26 mouse cellular contexts compared by ENCODE assay signal in genomic region chr3:135590471-135590870, GRCm38 (mm10).
DNase-seq lines count a peak whose midpoint lies in the region; ATAC-seq lines count a peak whose summit lies in the region.
"Had no signal": no experiment of that assay in that cellular context is flagged by ENCODE, and none has a peak within 500 bp of the region (broad histone marks: within the 10 kb centered on the region; RNA-seq: fewer than 3 reads in every experiment).

No protein-coding gene starts in this region.

- H3K4me3 ChIP-seq in liver, embryonic 13.5 days (replicated peaks): no peak overlapping the region
- H3K4me3 ChIP-seq in liver, embryonic 11.5 days (ENCODE audit: low read depth, low read length): no peak overlapping the region
- H3K4me3 ChIP-seq: embryonic facial prominence, embryonic 10.5 days; embryonic facial prominence, embryonic 15.5 days; forebrain, embryonic 12.5 days; hindbrain, embryonic 10.5 days; hindbrain, embryonic 15.5 days; limb, embryonic 13.5 days; liver, embryonic 15.5 days; midbrain, embryonic 12.5 days; myocyte; neural tube, embryonic 12.5 days had no signal

- WGBS in liver, embryonic 13.5 days (ENCODE audit: insufficient replicate concordance): 35% methylated on average over 4 of the region's 4 CpGs
- 52% methylated on average over 4 of the region's 4 CpGs for WGBS in liver, embryonic 11.5 days

- H3K27me3 ChIP-seq in liver, embryonic 13.5 days: no peaks in the 10 kb centered on the region
- no peaks in the 10 kb centered on the region for H3K27me3 ChIP-seq in liver, embryonic 11.5 days (replicated peaks; ENCODE audit: control insufficient read depth, insufficient read depth, low read length)
- H3K27me3 ChIP-seq: embryonic facial prominence, embryonic 15.5 days; forebrain, embryonic 12.5 days; hindbrain, embryonic 15.5 days; limb, embryonic 13.5 days; liver, embryonic 15.5 days; midbrain, embryonic 12.5 days; neural tube, embryonic 12.5 days had no signal

- peaks cover 80% of the 10 kb centered on the region for H3K36me3 ChIP-seq in liver, embryonic 13.5 days
- H3K36me3 ChIP-seq in liver, embryonic 11.5 days (ENCODE audit: control insufficient read depth, insufficient read depth, low read length): peaks cover 28% of the 10 kb centered on the region

- ATAC-seq in liver, embryonic 13.5 days (ENCODE audit: low read depth): 0 out of 2 replicates have a peak, but pooled peaks have one; percentile 11
- no peak for ATAC-seq in liver, embryonic 11.5 days (replicated peaks; ENCODE audit: low FRiP score)
- peak; percentile 29 for ATAC-seq in granulocyte monocyte progenitor cell, adult 5-6 weeks (replicated peaks; ENCODE audit: poor library complexity, severe bottlenecking)
- peak; percentile 58 for ATAC-seq in megakaryocyte, adult 5-6 weeks (ENCODE audit: poor library complexity, severe bottlenecking)

- no peaks in the 10 kb centered on the region for H3K9me3 ChIP-seq in liver, embryonic 13.5 days (replicated peaks)
- no peaks in the 10 kb centered on the region for H3K9me3 ChIP-seq in liver, embryonic 11.5 days (ENCODE audit: control insufficient read depth, low read length)
- H3K9me3 ChIP-seq: embryonic facial prominence, embryonic 10.5 days; embryonic facial prominence, embryonic 15.5 days; forebrain, embryonic 12.5 days; G1E; hindbrain, embryonic 10.5 days; hindbrain, embryonic 15.5 days; limb, embryonic 13.5 days; liver, embryonic 15.5 days; midbrain, embryonic 12.5 days; neural tube, embryonic 12.5 days had no signal

- H3K4me2 ChIP-seq in liver, embryonic 13.5 days: no peak overlapping the region
- H3K4me2 ChIP-seq in liver, embryonic 11.5 days: no peak overlapping the region
- H3K4me2 ChIP-seq: embryonic facial prominence, embryonic 15.5 days; forebrain, embryonic 12.5 days; hindbrain, embryonic 15.5 days; limb, embryonic 13.5 days; liver, embryonic 15.5 days; lung, embryonic 14.5 days; midbrain, embryonic 12.5 days; neural tube, embryonic 12.5 days had no signal

- H3K4me1 ChIP-seq in liver, embryonic 13.5 days (replicated peaks): peaks cover 20% of the 10 kb centered on the region
- peaks cover 17% of the 10 kb centered on the region for H3K4me1 ChIP-seq in liver, embryonic 11.5 days (replicated peaks; ENCODE audit: control insufficient read depth, insufficient read depth, low read length)
- H3K4me1 ChIP-seq: embryonic facial prominence, embryonic 10.5 days; embryonic facial prominence, embryonic 15.5 days; forebrain, embryonic 12.5 days; hindbrain, embryonic 15.5 days; neural tube, embryonic 12.5 days had no signal

- H3K9ac ChIP-seq in liver, embryonic 13.5 days: no peak overlapping the region
- H3K9ac ChIP-seq in liver, embryonic 11.5 days (ENCODE audit: low read depth, low read length): no peak overlapping the region
- H3K9ac ChIP-seq: embryonic facial prominence, embryonic 15.5 days; forebrain, embryonic 12.5 days; hindbrain, embryonic 15.5 days; limb, embryonic 13.5 days; liver, embryonic 15.5 days; lung, embryonic 14.5 days; midbrain, embryonic 12.5 days; neural tube, embryonic 12.5 days had no signal

- no peak for DNase-seq in liver, embryonic 13.5 days
- DNase-seq in liver, embryonic 11.5 days (ENCODE audit: low spot score): no peak
- DNase-seq in cerebellum, adult 8-10 months: no peak
- DNase-seq in embryo, embryonic 11 days: no peak
- DNase-seq: cerebellum, adult 11-12 months; cerebellum, postnatal 10 days; gastrocnemius, postnatal 10 days; heart, postnatal 14 days; kidney, postnatal 25 days; lung, embryonic 14.5 days; lung, postnatal 14 days; thymus, adult 2 months; thymus, postnatal 4 days had no signal

- H3K27ac ChIP-seq in liver, embryonic 13.5 days: no peak overlapping the region
- no peak overlapping the region for H3K27ac ChIP-seq in liver, embryonic 11.5 days (ENCODE audit: low read depth, low read length)
- H3K27ac ChIP-seq: embryonic facial prominence, embryonic 10.5 days; embryonic facial prominence, embryonic 15.5 days; forebrain, embryonic 12.5 days; hindbrain, embryonic 10.5 days; hindbrain, embryonic 15.5 days; limb, embryonic 13.5 days; liver, embryonic 15.5 days; midbrain, embryonic 12.5 days; neural tube, embryonic 12.5 days had no signal
